Mouse (Mus musculus) megakaryocyte, embryonic 14.5 days (primary cell): ENCODE measurements at regions not wholly inside any gene's neighbourhood (a gene's known extent, or its start where the extent isn't known, plus 50 kb on each side); places are given as distances from the start of the nearest gene placed in this dataset.

Experiments
- FLI1 ChIP-seq: IDR thresholded peaks from 2 replicates; pipeline ENCODE4 v1.6.1; 2012; ENCODE audit warnings: low read length, inconsistent platforms, mixed read lengths
- GATA1 ChIP-seq: IDR thresholded peaks from 3 replicates; pipeline ENCODE4 v1.6.1; 2012; ENCODE audit warnings: mixed read lengths, low read length, inconsistent platforms, borderline replicate concordance

DNA sequence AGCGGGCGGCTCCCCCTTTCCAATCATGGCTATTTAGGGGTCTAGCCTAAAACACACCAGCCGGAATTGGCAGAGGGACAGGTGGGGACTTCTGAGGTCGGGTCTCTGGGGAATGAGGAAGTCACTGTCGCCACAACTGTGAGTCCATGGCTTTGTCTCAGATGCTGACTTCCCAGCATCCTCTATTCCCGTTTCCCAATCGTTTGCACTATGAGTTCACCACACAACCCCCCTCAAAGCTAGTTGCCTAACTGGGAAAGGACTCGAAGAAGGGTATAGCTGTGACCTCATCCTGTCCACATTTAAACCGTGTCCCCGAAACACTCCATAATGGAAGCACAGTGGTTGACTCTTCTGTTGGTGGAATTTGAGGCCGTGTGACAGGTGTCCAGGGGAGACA is 102.8 kb upstream of the Tbx3 start:
- TF ChIP-seq GATA1: no peak
- TF ChIP-seq FLI1: no peak
